In genomic region chr17:86279751-86280150, GRCm38 (mm10) we compare ENCODE assay signal across 9 mouse cellular contexts.
DNase-seq lines count a peak whose midpoint lies in the region; ATAC-seq lines count a peak whose summit lies in the region.
"Had no signal": no experiment of that assay in that cellular context is flagged by ENCODE, and none has a peak within 500 bp of the region (broad histone marks: within the 10 kb centered on the region; RNA-seq: fewer than 3 reads in every experiment).

No protein-coding gene starts in this region.

- intact Hi-C loops in heart, postnatal 36 days (cut with DNase I), result loop anchor here (2.0 kb wide), 1 partner anchor 23 kb away; no protein-coding TSS in a partner anchor

- DNase-seq in cerebellum, adult 11 months, result peak; percentile 59
- no peak for DNase-seq in cerebellum, postnatal 4 days (ENCODE audit: low spot score in 2 of 2)
- DNase-seq in heart, postnatal 4 days, result peak; percentile 22
- DNase-seq in heart, postnatal 36 days, result no peak
- peak; percentile 77 for DNase-seq in cerebellum, adult 9-10 months
- DNase-seq in spleen, adult 12 weeks (ENCODE audit: low spot score), result no peak
- no peak for DNase-seq in left cerebral cortex, adult 9 months (ENCODE audit: low spot score in 2 of 2)

- ATAC-seq in granulocyte monocyte progenitor cell, adult 5-6 weeks (replicated peaks; ENCODE audit: poor library complexity, severe bottlenecking), result 0 out of 2 replicates have a peak, but pooled peaks have one; percentile 6
- ATAC-seq: liver, embryonic 12.5 days had no signal

Comparison
In these comparisons a context has a peak if more than half of its experiments do, and no peak if none do; other contexts are left out.
1. DNase-seq: peak in cerebellum, adult 11 months (single experiment), heart, postnatal 4 days (single experiment) and cerebellum, adult 9-10 months (single experiment); none in cerebellum, postnatal 4 days (0 of 2), heart, postnatal 36 days (0 of 2), spleen, adult 12 weeks (single experiment) and left cerebral cortex, adult 9 months (0 of 2).